Mouse (Mus musculus) mature B cell (primary cell): ENCODE data around the gene Borcs6.

Source experiments
- in situ Hi-C: fragments of 300-500 bp; cut with MboI; formaldehyde crosslinking; loops from 2 replicates; pipeline ENCODE4 v1.14.3; 2019

The Borcs6 gene

DNA sequence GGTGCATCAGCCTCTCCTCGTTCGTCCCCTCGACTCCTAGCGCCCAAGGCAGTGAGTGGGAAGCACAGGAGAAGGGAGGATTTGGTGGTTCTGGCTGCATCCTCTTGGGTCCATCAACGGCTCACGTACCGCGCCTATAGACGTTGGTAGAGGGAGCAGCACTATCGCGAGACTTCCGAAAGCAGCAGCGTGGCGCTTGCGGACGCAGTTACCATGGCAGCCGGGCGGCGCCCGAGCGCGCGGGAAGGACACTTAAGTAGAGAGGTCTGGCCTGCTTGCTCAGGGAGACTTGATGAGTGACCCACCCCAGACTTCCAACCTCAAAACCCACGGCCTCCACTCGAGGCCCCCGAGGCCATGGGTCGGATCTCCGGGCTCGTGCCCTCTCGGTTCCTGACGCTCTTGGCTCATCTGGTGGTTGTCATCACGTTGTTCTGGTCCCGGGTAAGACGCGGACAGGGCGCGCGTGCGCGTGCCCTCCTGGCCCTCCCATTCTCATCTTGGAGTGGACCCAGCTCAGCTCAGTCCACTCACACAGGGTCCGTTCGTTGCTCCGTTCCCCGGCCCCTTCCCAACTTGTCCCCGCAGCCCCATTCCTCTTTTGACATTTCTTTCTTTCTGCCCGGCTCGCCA lies 11.2 kb downstream of the Borcs6 start, which contains the start of gene Tmem107:
Gene Tmem107, plus strand, starts transcription at position 217 of the 633 bp plus-strand sequence.
- in situ Hi-C loops = no loop called here

DNA sequence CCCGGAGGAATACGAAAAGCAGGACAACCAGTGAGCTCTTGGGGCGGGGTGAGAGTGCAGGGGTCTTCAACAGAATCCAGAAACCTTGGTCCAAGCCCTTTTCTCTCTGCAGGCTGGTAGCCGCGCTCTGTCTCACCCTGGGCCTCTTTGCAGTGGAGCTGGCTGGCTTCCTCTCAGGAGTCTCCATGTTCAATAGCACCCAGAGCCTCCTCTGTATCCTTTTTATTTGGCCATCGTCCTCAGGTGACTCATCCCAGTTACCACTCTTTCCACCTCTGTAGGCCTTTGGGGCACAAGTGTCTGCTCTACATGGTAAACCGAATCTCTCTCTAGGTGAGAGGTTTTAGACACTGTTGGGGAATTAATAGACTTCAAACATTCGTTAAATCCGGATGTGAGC lies 11.7 kb downstream of the Borcs6 start:
- in situ Hi-C loops = no loop called here

DNA sequence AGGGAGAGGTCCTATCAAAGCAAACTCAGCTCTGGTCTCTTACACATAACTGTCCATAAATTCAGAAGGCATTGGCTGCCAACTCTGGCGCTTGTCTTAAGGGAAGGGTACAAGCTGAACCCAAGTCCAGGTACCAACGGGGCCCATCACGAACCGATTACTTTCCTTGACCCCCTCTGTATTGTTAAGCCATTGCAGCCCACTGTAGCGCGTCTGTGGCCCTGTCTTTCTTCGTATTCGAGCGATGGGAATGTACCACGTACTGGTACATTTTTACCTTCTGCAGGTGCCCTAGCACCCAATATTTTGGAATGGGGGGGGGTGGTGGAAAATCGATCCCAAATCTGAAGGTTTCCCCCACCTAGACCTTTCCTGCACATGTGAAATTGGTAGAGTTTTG lies 12.7 kb downstream of the Borcs6 start:
- in situ Hi-C loops = no loop called here

DNA sequence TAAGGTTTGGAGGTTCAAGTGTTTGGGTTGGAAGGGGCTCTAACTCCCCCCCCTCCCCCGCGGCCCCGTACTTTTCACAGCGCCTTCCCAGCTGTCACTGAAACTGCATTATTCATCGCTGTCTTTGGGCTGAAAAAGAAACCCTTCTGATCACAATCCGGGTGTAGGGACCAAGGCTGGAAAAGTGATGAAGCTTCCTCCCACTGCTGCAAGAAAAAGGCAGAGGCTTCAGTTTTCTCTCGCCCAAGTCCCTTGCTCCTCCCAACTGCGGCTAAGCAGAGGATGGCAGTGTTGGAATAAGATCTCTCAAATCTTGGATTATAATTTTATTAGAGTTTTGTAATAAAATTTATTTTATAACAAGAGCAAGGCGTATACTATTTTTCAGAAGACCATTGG lies 13.1 kb downstream of the Borcs6 start:
- in situ Hi-C loops = no loop called here

DNA sequence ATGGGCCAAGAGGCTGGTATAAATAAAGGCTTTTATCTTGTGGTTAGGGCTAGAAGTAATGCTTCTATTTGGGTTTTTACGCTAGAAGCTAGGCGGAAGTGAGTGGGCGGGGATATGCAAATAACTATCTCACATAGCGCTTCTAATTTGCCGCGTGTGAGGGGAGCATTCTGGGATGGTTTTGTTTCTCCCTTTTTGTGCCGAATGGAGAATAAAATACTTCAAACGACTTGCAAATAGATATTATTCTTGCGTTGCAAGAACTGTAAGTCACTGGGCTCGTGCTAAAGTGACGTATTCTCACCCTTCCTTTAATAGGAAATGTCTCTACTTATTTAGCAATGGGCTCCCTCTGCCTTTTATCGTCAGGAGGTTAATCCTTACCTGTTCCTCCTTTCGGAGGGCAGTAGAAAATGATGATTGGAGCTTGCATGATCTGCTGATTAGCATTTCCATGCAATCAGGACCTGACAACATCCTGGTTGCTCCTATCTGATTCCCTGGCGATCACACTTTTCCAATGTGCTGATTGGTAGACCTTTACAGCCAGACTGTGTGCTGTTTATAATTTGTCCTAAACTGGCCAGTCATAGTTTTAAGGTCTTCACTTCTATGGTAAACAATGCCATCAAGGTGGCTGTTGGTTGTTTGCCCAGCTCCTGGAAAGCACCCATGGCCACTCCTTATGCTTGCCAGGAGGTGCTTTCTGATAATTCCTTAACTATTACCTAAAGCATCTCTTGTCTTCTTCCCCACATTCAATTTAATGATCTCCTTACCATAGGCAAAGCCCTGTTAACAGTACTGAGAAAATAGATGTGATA lies 13.8 kb downstream of the Borcs6 start:
- in situ Hi-C loops = no loop called here

DNA sequence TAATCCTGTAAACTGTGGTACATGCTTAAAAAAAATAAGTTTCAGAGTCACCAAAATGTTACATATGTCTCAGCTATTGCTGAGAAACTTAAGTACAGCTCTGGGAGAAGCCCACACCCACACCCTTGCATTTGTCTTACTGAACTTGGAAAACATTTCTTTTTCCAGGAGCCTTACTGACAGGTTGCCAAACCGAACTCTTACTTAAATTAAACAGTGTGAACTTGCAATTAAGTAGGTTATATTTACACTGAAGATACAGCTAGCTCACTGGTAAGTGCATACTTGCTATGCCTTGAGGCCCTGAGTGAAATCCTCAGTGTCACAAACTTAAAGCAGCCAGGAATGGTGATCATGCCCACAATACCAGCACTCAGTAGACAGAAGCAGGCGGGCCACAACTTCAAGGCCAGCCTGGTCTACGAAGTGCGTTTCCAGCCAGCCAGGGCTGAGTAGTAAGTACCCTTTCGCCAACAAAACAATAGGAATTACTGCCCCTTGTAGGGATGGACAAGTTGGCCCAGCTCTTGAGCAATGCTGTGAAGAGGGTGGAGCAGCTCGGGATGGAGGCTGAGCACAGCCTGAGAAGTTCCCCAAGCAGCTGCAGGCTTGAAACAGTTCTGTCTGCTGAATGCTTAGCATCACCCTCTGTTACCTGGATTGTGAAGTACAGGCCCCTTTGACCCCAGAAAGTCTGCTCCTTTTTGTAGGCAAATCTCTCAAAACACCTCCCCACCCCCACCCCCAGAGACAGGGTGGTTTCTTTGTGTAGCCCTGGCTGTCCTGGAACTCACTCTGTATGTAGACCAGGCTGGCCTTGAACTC lies 14.6 kb downstream of the Borcs6 start:
- in situ Hi-C loops = no loop called here

DNA sequence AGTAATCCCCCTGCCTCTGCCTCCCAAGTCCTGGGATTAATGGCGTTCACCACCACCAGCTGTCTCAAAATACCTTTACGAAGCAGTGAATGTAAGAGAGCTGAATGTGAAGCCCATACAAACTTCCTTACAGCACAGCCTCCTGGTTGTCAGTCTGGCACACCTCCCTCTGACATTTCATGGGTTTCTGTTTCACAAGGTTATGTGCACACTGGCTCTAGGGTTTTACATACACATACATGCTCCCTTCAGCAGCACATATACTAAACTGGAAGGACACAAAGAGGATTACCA lies 15.2 kb downstream of the Borcs6 start:
- in situ Hi-C loops = no loop called here

DNA sequence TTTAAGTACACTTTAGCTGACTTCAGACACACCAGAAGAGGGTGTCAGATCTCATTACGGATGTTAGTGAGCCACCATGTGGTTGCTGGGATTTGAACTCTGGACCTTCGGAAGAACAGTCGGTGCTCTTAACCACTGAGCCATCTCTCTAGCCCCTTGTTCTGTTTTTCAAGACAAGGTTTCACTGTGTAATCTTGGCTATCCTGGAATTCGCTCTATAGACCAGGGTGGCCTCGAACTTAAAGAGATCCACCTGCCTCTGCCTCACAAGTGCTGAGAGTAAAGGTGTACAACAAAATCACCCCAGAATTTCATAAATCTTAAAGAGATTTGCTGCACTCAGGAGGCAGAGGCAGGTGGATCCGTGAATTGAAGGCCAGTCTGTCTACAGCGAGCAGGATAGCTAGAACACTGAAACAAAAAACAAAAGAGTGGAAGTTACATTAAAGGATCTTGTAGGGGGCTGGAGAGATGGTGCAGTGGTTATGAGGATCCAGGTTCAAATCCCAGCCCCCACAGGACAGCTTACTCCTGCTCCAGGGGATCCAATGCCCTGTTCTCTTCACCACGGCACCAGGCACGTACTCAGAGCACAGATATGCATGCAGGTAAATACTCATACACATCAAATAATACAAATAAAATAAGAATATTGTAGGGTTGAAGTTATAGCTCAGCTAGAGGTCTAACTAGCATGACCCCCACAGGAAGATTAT lies 16.4 kb downstream of the Borcs6 start:
- in situ Hi-C loops = no loop called here

DNA sequence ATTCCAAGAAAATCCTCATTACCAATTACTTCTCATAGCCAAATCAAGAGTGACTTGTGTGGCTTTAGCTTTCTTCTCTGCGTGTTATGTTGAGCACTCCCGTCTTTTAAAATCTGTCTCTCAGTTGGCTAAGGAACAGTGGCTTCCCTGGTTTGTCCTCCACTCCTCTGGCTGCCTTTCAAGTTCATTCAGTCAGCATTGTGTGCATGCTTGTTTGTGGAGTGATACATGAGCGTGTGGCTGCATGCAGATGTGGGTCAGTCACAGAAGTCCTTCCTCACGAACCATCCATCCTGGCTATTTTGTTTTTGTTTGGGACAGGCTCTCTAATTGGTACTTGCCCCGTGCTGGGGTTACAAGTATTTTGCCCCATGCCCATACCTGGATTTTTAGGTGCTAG lies 17.1 kb downstream of the Borcs6 start:
- in situ Hi-C loops = no loop called here

DNA sequence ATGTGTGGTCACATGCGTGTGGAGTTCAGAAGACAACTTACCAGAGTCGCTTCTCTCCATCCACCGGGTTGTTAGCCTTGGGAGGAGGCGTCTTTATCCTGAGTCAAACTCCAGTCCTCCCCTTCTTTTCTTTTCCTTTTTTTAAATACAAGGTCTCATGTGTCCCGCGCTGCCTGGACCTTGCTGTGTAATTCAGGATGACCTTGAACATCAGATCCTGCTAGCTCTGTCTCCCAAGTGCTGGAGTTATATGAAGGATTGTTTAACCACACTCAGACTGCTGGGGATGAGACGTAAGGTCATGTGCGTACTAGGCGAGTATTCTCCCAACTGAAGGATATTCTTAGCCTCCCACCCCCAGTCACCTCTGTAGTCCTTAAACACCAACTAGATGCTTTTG lies 17.8 kb downstream of the Borcs6 start:
- in situ Hi-C loops = no loop called here

DNA sequence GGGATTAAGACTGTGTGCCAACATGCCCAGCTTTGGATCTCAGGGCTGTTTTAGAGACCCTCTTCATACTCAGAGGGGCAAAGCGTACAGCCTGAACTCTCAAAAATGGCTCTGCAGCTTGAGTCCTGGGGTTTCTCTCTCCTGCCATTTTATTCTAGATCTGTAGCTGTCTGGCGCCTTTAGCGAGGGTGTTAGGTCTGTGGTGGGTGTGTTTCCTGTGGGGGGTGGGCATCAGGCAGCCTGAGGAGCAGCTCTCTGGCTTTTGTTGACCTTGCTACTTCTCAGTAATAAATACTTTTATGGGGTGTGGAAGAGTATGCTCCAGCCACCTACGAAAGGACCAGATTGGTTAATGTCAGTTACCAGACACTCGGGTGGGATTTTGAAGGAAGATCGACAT lies 18.5 kb downstream of the Borcs6 start:
- in situ Hi-C loops = no loop called here

DNA sequence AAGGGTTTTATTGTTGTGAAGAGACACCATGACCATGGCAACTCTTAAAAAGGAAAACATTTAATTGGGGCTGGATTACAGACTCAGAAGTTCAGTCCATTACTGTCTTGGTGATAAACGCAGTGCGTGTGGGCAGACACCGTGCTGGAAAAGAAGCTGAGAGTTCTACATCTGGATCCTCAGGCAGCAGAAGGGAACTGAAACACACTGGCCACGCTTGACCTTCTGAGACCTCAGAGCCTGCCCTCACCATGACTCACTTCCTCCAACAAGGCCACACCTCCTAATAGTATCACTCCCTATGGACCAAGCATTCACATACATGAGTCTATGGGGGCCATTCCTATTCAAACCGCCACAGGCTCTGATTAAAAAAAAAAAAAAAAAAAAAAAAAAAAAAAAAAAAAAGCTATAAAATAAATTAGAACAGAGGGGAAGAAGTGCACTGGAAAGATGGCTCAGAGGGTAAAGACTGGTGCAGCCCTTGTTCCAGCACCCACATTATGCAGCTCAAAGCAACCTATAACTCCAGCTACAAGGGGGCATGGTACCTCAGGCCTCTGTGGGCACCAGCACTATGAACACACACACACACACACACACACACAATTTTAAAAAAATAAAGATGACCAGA lies 19.4 kb downstream of the Borcs6 start:
- in situ Hi-C loops = no loop called here

DNA sequence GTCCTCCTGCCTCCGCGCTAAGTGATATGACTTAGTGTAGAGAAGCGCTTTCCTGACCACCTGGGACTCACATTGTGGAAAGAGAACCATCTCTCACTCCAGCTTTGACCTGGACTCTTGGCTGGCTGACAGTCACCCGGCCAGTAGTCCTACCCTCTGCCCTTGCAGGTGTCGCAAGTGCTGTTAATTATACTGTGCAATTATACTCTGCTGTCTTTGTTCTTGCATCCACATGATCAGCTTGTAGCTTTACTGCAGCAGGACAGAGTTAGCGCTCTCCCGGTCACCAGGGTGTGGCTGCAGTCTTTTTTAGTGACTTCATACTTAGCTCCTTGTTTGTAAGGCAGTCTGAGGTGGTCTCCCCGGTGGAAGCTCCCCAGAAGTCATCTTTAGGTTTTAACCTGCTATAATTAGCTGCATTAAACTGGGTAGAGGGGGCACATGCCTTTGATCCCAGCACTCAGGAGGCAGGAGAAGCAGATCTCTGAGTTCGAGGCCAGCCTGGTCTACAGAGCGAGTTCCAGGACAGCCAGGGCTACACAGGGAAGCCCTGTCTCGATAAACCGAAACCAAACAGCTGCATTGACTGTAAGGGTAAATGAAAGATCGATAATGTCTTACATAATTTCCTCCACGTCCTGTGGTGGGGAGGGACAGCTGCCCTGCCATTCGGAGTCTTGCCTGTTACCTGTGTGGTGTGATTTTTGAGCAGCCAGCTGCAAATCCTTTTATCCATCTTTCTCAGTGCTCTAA lies 20.8 kb downstream of the Borcs6 start:
- in situ Hi-C loops = no loop called here

DNA sequence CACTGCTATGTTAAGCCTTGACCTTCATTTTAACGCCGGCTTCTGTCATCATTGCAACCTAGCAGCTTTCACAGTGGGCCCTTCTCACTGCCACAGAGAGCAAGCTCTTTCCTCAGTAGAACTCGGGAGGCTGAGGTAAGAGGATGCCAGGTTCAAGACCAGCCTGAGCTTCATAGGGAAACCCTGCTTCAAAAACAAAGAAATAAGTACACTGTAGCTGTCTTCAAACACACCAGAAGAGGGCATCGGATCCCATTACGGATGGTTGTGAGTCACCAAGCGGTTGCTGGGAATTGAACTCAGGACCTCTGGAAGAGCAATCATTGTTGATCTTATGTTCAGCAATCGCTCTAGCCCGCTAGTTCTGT lies 21.3 kb downstream of the Borcs6 start:
- in situ Hi-C loops = no loop called here

DNA sequence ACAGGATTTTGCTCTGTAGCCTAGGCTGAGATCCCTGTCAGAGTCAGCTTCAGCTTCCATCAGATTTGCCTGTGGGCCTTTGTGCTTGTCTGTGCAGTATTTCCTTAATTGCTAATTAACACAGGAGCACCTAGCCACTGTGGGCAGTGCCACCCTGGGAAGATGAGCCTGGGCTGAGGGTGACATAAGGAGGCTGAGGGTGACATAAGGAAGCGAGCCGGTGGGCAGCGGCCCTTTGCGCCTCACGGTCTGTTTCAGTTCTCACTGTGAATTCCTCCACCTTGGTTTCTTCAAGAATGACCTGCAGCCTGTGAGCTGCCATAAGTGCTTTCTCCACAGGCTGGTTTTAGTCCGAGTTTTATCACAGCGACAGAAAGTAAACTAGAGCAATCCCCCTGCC lies 22.1 kb downstream of the Borcs6 start:
- in situ Hi-C loops = no loop called here

DNA sequence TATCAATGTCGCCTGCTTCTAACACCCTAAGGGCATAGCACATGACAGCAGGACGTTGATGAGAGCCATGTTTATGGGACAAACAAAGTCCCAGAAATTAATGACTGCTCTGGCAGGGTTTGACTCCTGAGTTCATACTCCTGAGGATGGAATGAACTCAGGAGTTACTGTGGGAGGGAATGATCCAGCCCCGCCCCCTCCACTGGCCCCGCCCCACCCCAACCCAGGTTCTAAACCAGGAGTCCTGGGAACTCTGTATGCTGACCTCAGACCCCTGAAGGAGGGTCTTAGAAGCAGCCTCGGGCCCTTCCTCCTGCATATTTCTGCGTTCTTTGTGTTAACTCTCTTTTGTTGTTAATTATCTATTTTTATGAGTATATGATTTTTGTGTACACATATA lies 26.1 kb downstream of the Borcs6 start:
- in situ Hi-C loops = no loop called here

DNA sequence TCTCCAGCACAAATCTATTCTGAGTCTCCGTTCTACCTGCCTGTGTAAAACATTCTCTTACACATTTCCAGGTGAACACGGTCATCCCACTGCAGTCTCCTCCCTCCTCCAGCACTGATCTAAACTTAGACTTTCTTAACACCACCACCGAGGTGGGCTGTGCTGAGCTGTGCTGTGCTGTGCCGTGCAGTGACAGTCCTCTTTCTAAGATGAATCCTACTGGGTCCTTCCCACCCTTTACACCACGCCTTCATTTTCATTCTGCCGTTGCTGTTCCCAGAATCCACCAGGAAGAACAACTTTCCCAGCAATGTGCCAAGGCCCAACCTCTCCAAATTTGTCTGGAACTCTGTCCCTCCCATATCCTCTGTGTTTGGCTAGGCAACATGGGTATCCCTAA lies 26.9 kb downstream of the Borcs6 start:
- in situ Hi-C loops = no loop called here

DNA sequence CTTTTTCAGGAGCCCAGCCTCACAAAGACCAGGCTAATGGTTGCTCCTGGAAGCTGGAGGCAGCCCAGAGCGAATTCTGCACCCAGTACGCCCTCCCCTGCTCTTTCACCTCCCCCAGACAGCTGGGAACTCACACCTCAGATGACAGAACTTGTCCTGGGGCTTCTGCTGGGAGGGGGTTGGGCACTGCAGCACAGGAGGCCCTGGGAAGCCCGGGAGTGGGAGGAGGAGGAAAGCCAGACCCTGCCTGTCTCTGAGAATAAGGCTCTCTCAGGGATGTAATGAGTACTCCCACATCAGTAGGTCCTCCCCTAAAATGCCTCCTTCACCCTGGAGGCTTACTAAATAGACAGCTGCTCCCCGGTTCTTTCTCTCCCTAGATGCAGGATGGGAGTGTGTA lies 27.6 kb downstream of the Borcs6 start:
- in situ Hi-C loops = no loop called here

DNA sequence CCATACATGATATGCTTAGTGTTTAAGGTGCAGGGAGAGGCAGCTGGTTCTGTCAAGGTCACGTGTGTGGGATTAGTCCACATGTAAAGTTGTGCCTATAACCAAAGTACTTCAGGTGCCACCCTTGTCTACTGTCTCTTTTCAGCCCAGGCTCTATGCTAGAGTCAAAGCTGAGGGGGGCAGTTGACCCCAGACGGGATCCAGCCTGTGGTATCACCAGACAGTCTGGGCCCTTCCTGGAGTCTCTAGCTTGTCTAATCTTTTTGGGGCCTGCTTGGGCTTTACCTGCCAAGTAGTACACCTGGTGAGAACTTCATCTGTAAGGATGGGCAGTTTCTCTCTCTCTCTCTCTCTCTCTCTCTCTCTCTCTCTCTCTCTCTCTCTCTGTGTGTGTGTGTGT lies 28.1 kb downstream of the Borcs6 start:
- in situ Hi-C loops = no loop called here

DNA sequence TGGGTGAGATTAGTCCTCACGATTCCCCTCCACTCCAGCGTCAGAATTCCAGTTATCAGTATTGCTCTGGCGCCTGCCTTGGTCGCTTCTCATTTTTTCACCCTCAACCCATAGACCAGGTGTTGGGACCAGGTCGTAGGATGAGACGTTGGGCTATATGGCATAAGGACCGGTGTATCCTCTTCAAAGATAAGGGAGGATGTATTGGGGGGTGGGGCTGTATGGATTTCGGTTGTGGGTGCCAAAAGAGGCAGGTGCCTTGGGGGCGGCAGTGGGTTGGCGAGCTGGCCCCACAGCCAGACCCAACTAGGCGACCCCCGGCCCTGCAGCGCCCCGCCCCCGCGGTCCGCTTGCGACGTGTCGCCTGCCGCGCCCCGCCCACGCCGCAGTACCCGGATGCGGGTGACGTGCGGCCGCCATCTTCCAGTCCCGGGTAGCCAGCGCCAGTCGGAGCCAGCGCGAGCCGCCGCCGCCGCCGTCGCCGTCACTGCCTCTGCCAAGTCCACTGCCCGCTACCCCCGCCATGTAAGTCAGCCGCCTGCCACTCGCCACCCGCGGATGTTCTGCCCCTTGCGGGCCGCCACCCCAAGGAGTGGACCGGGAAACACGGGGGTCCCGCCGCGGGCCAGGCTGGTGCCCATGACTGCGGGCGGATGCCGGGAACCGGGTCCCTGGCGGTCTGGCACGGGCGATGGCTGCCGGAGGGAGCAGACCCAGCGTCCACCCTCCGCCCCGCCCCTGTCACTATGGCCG lies 28.8 kb downstream of the Borcs6 start, which contains the start of gene Vamp2:
Gene Vamp2, plus strand, starts transcription at position 388 of the 753 bp plus-strand sequence.
- in situ Hi-C loops = no loop called here
